Mouse (Mus musculus) left cerebral cortex, adult 8-10 months (tissue): ENCODE results near the gene Nell1. TPM values are rescaled to one million over a fixed set of nuclear protein-coding genes. Genes with fewer than 3 reads are reported as not detected.
A peak's percentile ranks its signal among the peaks of the same experiment; 100 is the strongest.

ENCODE experiments used
- DNase-seq, 2 experiments: peaks; one replicate each; pipeline ENCODE4 v3.0.0; 2022; ENCODE audit warnings: low spot score in 2 of 2
- total RNA-seq, 4 experiments: library from RNA; stranded (reverse); gene quantifications; 2 replicates each; pipeline ENCODE4 v1.2.4; 2022

Gene Nell1
- total RNA-seq, 4 experiments from 2014 or later: 60.2 to 67.6 (median 63.0) TPM

DNA sequence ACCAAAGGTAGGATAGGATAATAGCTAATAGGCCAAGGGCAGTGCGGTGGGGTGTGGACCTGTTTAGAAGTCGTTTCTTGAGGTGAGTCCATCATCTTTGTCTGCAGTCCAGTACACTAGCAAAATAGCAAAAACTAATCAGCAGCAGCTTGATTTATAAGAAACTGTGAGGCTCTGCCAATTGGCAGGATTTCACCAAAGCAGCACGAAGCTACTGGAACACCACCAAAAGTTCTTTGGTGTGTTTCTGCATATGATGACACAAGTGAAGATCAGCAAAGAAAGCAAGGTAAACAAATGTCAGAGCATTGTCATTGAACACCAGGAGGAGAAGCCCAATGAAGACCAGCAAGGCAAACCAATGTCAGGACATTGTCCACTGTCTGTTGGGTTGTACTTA lies 542.0 kb downstream of the Nell1 start:
- DNase-seq: no peak

DNA sequence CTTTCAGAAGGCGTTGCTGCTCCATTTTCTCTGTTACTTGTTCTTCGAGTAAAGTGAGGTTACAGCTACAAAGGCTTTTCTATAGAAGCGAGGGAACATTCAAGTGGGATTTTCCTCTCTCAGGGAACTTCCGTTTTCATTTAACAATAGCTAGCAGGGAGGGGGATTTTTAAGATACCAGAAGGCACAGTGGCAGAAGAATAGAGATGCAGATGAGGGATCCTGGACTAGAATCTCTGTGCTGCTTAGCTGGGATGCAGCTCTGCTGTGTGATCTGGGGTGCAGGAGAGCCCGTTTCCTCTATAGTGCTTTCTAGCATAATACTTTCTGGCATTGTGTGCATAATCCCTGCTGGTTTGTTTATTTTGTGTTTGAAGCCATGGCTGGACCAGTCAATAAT lies 568.7 kb downstream of the Nell1 start:
- DNase-seq: no peak

DNA sequence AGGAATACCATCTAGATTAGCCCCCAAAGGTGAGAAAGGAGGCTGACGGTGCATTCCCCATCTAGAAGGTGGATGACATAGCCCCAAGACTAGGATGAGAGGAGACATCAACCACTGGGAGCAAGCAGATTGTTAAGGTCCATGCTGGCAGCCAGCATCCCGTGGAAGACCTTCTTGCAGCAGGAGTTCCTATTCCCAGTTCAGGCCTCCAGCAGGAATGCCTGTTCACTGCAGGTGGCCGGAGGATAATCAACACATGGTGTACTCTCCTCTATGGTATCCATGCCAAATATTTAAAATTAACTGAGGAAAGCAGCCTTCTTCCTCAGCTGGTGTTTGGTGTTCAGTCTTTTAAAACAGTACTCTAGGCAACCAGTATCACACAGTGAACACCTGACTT lies 574.9 kb downstream of the Nell1 start:
- DNase-seq: no peak

DNA sequence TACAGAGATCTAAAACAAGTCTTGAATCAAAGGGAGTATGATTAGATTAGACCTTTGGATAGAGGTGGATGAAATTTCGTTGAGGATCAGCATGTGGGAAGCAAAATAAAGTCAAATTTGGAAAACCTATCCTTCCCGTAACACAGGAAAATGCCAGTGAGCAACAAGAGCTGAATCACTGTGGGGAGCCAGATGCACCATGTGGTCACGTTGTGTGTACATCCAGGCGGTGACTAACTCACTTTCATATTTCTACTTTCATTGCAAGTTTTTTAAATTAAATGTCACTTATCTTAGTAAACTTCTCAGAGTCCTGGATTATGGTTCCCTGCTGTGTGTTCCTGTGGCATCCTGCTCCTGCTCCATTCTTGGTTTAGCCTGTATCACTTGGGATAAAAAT lies 576.8 kb downstream of the Nell1 start:
- peak in 1 of 2 experiments; percentile 56 for DNase-seq

DNA sequence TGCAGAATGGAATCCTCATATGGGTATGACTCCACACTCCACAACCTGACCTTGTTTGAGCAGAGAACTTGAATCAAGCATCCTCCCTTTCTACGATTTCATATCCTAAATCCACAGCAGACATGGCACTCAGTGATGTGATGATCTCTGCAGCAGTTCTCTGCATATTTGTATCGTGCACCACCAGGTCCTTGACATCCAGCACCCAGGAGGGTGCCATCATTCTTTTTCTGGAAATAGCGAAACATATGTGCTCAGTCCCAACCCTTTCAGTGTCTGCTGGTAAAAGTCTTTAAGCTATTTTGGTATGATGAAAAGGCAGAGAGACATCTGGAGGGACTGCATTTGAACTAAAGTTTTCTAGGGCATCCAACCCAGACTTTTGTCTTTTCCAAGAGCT lies 588.0 kb downstream of the Nell1 start:
- no peak for DNase-seq

DNA sequence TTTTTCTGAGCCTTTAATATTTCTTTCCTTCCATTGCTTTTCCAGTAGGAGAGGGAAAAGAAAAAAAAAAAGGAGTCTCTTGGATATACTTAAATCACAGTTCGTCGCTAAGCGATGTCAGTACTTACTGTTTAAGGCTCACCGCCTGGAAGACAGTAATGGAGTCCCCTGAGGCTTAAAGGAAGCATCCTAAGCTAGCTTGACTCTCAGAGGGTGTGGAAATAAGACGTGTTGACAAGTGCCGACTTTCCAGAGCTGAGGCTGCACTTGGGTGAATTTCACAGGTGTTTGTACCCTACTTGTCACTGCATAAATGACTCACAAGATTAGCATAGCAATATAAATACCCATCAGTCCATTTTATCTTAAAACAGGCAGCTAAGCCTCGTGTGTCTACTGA lies 599.2 kb downstream of the Nell1 start:
- DNase-seq: no peak

DNA sequence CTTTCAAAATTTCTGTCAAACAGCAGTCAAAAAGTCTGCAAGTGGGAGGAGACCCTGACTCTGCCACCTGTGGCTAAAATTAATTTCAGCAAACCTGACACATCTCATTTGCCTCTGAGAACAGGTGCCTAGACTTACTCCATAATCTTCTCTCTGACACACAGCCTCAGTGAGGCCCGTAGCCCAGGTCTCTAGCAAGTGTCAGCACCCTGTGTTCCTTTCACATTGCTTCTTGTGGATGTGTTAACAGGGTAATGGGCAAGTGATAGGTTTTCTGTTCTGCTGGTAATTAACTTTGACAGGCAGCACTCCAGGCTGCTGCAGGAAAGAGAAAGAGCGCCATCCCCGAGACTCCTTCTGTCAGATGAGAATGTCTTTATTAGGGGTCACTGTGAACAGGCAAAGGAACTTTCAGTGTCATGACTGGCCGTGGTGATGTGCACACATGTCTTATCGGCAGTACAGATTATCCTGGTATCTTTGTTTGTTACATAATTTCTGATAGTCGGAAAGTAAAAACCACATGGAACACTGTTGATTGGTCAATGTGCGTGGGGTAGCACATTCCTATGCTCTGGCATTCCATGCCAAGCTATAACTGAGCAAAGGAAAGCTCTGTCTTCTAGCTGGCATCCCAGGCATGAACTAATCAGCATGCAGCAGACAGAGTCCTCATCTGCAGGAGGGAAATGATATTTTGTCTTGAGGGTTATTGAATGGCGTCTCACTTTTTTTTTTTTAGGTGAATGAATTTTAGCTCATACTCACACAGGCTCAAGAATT lies 614.2 kb downstream of the Nell1 start:
- DNase-seq: no peak

DNA sequence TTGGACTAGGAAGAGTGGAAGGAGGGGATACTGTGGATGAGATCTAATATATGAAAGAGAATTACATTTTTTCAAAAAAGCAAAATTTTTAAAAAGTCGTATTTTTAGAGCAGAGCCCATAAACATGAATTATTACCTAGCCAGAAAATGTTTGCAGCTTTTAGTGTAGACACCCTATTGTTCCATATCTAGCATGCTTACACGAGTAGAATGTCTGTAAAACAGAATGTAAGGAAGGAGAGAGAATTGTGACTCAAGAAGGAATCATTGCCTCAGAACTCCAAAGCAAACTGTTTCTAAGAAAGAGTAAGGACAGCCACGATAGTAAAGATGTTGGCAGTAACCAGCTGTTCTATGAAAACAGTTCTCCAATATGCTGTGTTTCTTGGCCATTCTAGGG lies 624.2 kb downstream of the Nell1 start, which contains the start of gene 4933405O20Rik:
4933405O20Rik (plus strand) TSS at position 301 of the 400 bp plus-strand sequence.
- DNase-seq: no peak

DNA sequence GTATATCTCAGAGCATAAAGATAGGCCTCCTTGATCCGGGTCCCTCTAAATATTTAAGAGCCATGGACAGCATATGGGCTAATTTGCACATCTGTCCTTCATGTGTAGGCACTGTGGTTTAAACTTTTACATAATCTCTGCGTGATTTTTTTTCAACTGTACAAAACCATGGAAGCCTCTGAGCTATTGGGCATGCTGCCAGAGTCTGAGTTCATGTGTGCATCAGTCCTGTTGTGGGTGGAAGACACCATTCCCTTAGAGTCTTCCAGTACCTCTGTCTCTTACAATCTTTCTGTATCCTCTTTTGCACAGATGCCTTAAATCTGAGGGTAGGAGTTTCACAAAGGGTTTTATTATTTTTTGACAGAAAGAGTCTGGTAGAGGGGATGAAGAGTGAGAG lies 639.4 kb downstream of the Nell1 start:
- peak in 1 of 2 experiments; percentile 55 for DNase-seq

DNA sequence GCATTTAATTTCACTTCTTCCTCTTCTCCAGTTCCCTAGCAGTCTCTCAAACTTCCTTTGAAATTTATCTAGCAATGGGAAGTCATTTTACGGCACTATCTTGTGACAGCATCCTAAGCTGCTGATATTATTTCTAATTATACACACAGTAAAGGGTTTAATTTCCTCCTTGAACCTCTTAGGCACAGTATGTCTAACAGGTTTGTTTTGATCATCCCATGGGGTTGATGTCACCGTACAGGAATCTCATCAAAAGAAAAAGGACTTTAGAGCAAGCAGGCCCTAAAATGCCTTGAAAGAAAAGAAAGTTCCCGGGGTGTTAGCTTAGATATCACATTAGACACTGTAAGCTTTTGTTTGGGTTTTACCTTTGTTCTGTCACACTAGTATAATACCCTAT lies 654.5 kb downstream of the Nell1 start:
- DNase-seq: no peak

DNA sequence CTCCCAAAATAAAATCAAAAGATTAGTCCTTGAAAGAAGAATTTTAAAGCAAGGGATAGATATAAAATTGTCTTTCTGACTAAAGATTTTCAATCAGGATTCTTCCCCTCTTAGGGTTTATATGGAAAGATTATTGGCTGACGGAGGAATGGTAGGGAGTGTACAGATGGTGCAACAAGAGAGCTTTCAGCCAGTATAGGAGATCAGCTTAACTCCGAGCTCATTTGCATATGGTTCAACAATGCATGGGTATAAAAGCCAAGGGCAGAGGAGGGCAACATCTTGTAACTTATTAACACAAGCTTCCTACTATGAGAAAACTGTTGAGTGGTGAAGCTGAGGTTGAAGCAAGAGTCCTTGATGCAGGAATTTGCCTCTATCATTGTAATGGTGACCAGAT lies 658.5 kb downstream of the Nell1 start:
- no peak for DNase-seq

DNA sequence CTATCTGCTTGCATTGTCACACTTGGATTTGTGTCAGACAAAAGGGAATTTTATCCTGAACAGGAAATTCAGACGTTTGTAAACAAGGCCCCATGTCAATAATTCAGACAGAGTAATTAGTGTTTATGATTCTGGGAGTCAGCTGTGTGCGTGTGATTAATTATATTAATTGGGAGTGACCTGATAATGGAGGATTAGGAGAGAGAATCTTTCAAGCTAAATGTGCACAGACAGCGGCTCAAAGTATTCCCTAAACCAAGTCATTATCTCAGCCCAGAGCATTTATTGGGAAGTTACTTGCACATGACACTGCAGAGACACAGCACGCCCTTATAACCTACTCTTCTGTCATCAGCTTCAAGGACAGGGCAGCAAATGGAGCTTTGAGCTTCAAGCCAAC lies 697.6 kb downstream of the Nell1 start:
- DNase-seq: no peak

DNA sequence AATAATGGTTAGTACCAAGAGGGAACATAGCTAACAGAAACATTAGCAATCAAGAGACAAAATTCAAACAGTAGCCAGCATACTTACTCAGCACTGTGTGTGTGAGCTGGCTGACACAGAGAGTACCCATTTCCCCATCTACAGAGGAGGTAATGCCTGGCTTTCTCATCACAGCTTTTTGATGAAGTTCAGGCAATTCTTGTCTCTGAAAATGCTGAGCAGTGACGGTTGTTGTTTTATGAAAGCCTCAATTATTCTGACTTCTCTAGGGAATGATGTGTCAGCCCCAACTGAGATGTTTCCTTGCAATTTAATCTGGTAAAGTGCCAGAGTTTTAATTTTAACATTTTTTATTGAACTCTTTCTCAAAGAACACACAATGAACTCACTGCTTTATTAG lies 700.8 kb downstream of the Nell1 start:
- DNase-seq: no peak

DNA sequence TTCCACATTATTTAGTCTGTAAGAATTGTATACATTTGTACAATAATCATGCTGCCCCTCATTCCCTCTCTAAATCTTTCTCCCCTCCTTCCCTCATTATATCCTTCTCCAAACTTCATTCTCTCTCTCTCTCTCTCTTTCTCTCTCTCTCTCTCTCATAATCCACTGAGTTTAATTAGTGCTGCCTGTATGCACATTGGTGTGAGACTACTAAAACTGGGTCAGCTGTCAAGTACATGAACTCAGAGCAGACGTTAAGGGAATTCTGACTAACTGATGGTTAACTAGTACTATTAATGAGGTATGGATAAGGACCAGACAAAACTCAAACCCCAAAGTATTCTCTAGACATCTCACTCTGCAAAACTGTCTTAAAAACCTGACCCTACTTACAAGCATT lies 702.8 kb downstream of the Nell1 start:
- no peak for DNase-seq

DNA sequence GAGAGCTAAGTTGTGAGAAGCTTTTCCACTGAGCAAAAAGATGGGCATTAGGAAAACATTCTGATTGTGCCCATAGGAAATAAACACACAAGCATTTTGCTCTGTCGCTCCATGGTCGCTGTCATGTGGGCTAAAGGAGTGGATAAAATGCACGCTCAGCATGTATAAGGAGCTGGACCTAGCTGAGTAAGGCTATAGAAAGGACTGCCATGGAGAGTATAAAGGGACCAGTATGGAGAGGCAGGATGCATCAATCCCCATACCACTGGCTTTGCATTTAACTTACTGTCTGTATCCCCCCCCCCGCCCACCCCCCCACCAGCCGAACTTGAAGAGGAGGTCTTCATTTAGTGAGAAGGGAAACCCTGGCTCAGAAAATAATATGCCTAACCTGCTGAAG lies 711.7 kb downstream of the Nell1 start:
- DNase-seq: no peak

DNA sequence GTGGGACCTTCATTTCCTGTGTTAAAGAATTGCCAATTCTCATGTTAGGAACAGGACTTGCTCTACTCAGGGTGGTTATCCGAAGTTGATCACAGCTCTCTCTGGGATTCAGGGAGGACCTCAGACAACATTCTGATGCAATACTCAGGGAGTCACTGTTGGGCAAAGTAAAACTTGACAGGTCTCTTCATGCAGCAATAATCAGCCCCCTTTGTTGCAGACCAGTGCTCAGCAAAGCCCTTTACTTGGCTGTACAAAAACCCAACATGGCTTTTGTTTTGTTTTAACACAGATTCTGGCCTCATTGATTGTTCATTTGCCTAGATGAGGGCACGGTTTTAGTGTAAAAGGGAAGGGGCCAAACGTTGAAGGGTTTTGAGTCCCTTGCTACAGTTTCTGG lies 750.5 kb downstream of the Nell1 start:
- no peak for DNase-seq

DNA sequence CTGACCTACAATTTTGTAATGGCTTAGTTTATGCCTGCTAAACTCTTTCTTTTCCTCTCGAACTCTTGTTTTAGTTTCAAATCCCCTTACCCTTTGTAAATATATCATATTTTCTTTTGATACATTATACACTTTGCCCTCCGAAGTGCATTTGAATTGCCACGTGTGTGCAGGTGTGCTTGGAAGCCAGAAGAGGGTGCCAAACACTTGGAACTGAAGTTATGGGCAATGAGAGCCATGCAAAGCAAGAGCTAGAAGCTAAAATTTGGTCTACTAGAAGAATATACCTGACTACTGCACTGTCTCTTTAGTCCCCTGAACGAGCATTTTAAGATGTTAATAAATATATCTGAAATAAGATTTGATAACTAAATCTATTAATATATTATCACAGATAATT lies 756.3 kb downstream of the Nell1 start:
- DNase-seq: no peak

DNA sequence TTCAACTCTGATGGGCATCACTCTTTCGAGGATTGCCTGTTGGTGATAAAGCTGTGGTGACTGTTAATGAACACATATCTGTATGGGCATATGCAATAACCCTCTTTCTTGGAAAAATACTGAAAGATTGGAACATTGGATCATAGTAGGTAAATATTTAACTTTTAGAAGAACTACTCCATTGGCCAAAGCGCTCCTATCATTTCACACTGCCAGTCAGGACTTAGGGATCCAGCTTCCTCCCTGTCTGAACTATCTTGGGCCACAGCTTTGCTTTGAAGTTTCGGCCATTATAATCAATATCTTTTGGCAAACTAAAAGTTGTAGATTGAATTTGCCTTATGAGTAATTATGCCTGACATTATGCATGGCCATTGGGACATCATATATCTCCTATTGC lies 780.9 kb downstream of the Nell1 start:
- DNase-seq: no peak

DNA sequence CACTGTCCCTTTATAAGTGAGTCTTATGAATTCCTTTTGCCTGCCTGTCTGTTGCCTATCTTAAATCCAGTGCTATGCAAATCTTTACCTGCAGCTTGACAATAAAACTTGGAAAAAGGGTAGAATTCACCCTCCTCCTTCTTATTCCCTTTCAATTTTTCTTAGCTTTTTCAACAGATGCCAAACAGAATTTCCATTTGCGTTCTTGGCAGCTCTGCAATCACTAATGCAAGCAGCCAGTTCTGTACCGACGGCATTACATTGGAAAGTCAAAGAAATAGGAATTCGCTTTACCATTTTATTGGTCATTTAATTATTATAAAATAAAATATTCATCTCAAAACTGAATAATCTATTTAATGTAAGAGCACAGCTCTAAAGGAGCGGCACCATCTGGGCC lies 781.7 kb downstream of the Nell1 start:
- no peak for DNase-seq

DNA sequence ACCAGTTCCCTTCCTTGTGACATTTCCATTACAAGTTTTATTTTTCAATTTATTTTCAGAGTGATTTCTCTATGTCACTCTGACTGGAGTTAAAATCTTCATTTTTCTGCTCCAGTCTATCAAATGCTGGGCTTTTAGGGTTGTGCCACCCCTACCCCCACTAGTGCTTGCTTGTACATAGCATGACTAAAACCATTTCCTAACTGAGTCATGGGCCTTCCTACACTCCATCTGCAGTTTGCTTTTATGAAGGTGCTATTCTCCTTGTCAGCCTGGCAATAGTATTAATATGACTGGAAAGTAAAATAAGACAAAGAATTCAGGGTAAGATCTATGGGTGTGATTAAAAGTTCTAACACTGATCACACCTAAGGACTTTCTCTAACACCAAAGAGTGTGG lies 798.9 kb downstream of the Nell1 start:
- peak in 1 of 2 experiments; percentile 17 for DNase-seq

DNA sequence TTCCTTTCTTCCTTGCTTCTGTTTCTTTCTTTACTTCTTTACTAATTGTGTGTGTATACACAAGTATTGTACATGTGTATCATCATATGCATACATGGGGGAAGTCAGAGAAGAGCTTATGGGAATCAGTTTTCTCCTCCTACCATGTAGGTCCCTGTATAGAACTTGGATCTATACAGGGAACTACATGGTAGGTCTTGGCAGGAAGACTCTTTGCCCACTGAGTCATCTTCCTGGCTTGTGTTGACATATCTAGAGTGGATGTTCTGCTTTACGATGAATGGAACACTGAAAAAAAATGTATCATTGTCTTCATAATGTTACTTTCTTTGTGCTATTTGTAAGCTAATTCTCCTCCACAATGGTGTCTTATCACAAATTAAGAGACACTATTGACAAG lies 806.4 kb downstream of the Nell1 start:
- peak in 1 of 2 experiments; percentile 8 for DNase-seq

DNA sequence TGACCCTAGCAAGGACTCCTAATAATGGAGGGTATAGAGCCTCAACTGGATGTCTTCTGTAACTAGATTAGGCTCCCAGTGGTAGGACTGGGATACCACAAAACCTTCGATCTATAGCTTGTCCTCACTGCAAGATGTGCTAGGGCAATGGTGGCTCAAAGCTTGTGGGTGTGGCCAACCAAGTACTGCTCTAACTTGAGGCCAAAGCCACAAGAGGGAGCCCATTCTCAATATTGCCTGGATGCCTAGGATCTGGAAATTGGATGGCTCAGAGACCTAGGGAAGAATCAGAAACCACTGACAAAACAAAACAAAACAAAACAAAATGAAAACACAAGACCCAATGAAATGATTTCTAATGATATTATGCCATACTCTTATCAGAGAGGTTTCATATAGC lies 809.0 kb downstream of the Nell1 start:
- no peak for DNase-seq

DNA sequence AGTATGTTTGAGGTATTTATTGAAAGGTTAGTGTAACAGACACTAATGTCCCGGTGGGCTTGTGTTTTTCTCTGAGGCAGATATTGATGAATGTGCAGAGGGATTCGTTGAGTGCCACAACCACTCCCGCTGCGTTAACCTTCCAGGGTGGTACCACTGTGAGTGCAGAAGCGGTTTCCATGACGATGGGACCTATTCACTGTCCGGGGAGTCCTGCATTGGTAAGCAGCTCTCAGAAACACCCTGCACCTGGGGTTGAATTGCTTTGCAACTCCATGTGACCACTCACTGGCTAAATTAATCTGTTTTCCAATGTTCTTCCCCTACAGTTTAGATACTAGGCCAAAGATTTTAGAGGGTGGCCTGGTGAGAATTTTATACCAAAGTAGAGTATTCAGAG lies 851.5 kb downstream of the Nell1 start:
- no peak for DNase-seq

DNA sequence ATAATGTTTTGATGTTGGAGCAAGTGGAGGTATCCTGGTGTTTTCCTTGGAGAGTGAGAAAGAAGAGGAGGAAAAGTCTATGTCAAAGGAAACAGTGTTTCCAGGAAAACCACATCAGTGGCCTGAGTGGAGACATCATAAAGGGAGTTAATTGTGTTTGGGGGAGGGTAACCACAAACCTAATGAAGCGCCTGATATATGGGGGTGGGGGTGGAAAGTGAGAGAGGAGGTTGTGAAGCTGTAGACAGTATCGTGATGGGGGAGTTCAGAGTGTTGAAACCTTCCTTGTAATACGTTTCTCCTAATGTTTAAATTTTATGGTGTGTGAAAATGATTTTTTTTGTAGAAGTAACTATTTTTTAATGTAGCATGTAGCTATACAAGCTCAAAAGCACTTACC lies 858.1 kb downstream of the Nell1 start:
- no peak for DNase-seq
